Mouse (Mus musculus): Measurements from ENCODE around the gene Havcr2. TPM values are rescaled to one million over a fixed set of nuclear protein-coding genes. Genes with fewer than 3 reads are reported as not detected.

The Havcr2 gene
- 0.67 and 1.3 TPM in 2 replicates for polyA plus RNA-seq (2015; fragmentation: Nextera tagmentation; extraction: Ambion mirVana)

DNA sequence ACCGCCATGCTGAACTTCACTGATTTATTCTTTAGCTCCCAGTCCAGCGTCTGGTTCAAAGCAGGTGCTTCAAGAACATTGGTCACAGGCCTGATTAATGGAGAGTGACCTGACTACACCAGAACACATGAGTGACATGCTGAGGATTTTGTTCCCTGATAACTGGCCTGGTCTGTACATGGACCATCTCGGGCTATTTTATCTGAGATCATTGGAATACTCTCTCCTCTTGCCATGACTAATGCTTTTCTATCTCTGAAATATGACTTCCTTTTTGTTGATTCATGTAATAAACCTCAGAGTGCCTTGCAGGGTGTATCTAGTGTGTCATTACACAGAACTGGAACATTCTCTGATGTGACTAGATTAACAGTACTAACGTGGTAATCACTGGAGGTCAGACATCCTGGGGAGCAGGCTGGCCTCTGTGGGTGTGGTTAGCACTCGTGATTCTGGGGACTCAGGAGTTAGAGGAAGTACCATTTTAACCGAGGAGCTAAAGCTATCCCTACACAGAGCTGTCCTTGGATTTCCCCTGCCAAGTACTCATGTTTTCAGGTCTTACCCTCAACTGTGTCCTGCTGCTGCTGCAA, at the start of gene Havcr2:
Gene Havcr2, plus strand, starts transcription at position 483 of the 593 bp plus-strand sequence.

DNA sequence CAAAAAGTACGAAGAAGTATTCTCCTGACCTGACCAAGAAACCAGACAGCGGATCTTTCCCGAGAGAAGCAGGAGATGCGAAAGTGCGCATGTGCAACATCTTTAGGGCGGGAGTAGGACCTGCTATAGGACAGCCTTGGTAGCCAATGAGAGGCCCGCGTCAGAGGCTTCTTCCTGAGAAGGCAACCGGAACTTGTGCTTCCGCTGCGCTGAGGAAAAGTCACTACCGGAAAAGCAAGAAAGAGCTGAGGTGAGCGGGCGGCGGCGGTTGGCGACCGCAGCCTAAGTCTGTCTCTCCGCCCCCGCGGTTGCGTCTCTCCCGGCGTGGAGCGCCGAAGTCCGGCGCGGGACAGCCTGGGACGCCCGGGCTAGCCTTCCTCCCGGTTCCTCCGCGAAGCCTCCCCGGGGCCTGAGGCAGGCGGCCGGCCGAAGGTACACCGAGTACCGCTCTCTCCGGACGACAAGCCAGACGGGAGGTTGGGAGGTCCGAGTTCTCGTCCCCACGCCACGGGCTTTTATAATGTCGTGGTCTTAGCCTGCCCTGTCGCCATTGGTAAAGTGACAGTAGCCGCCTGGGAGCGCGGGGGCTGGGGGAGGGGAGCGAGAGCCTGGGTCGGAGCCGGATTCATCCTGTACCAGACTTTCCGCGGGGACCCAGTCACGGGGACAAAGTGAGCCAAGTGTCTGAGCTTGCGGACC, 17.8 kb upstream of the Havcr2 start, which contains the start of gene Med7:
Gene Med7, plus strand, starts transcription at position 166 of the 699 bp plus-strand sequence.

DNA sequence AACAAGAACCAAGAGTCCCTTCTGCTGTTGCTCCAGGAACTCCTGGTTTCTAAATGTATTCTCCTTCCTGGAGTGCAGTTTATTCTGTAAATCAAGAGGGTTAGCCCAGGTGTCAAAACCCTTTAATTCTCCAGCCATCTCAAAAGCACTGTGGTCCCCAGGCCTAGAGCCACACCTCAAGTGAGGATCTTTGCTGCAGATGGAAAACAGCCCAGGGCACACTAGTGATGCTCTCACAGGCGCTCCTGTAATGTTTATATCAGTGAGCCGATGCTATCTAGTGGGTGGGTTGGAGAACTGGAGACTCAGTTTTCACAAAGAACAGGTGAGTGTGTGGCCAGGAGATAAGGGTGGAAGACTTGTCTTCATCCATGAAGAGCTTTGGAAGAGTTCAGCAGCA, 69.2 kb downstream of the Havcr2 start, which contains the start of gene Gm12169:
Gene Gm12169, plus strand, starts transcription at position 301 of the 400 bp plus-strand sequence.

Other genes with a start within 250 kb of the Havcr2 start
- gene Fndc9, start 219.4 kb upstream of the Havcr2 start, polyA plus RNA-seq (2015; fragmentation: Nextera tagmentation; extraction: Ambion mirVana), result 0.23 and 0.24 TPM in 2 replicates
- 9.0 and 12.6 TPM in 2 replicates for gene Cyfip2, start 142.1 kb upstream of the Havcr2 start, polyA plus RNA-seq (2015; fragmentation: Nextera tagmentation; extraction: Ambion mirVana)
- 0.22 and 0.78 TPM in 2 replicates for gene Itk, start 65.4 kb upstream of the Havcr2 start, polyA plus RNA-seq (2015; fragmentation: Nextera tagmentation; extraction: Ambion mirVana)
- not detected in 2 replicates for gene Fam71b, start 58.4 kb upstream of the Havcr2 start, polyA plus RNA-seq (2015; fragmentation: Nextera tagmentation; extraction: Ambion mirVana)
- gene Med7, start 18.0 kb upstream of the Havcr2 start, polyA plus RNA-seq (2015; fragmentation: Nextera tagmentation; extraction: Ambion mirVana), result 71.5 and 75.5 TPM in 2 replicates
- not detected in 2 replicates for gene Gm12169, start 69.3 kb downstream of the Havcr2 start, polyA plus RNA-seq (2015; fragmentation: Nextera tagmentation; extraction: Ambion mirVana)
- not detected in 2 replicates for gene BC053393, start 116.6 kb downstream of the Havcr2 start, polyA plus RNA-seq (2015; fragmentation: Nextera tagmentation; extraction: Ambion mirVana)
- gene Dppa1, start 174.3 kb downstream of the Havcr2 start, polyA plus RNA-seq (2015; fragmentation: Nextera tagmentation; extraction: Ambion mirVana), result not detected in 2 replicates